Mouse (Mus musculus) thymus, adult 2 months (tissue): Measurements from ENCODE around the gene Mlana. TPM values are rescaled to one million over a fixed set of nuclear protein-coding genes. Genes with fewer than 3 reads are reported as not detected.

Experiments used
- DNase-seq: peaks from one replicate; pipeline ENCODE4 v3.0.0; 2021
- H3K27ac ChIP-seq: fragments of 200-500 bp; 2 replicates; pipeline ENCODE4 v1.5.1; 2012; ENCODE audit warnings: low read length, control low read depth; ENCODE audit not compliant: control insufficient read depth, insufficient read depth
- H3K27me3 ChIP-seq: fragments of 200-500 bp; 2 replicates; pipeline ENCODE4 v1.6.1; 2012; ENCODE audit warnings: mild to moderate bottlenecking, low read length, moderate library complexity, mixed read lengths; ENCODE audit not compliant: control insufficient read depth, insufficient read depth
- H3K36me3 ChIP-seq: fragments of 200-500 bp; 2 replicates; pipeline ENCODE4 v1.6.1; 2012; ENCODE audit warnings: mild to moderate bottlenecking, low read length, moderate library complexity; ENCODE audit not compliant: control insufficient read depth, insufficient read depth
- H3K4me1 ChIP-seq: fragments of 200-500 bp; replicated peaks from 2 replicates; pipeline ENCODE4 v1.6.1; 2012; ENCODE audit warnings: low read length; ENCODE audit not compliant: control insufficient read depth, insufficient read depth
- H3K4me3 ChIP-seq: fragments of 200-500 bp; 2 replicates; pipeline ENCODE4 v1.5.1; 2012; ENCODE audit warnings: mild to moderate bottlenecking, low read length, control low read depth, moderate library complexity; ENCODE audit not compliant: control insufficient read depth, insufficient read depth
- CTCF ChIP-seq: fragments of 200-500 bp; IDR thresholded peaks from 2 replicates; pipeline ENCODE4 v1.5.1; 2012; ENCODE audit warnings: mild to moderate bottlenecking, control low read depth, low read length, moderate library complexity, borderline replicate concordance; ENCODE audit not compliant: control insufficient read depth, poor library complexity, insufficient read depth; ENCODE audit errors: extremely low read depth
- POLR2A ChIP-seq: fragments of 200-500 bp; IDR thresholded peaks from 2 replicates; pipeline ENCODE4 v1.6.1; 2012; ENCODE audit warnings: mild to moderate bottlenecking, low read length, control low read depth, moderate library complexity; ENCODE audit not compliant: control insufficient read depth, poor library complexity, insufficient read depth; ENCODE audit errors: extremely low read depth
- WGBS: fragments of 180-500 bp; shearing (Covaris S2); methylation state at CpG from one replicate; pipeline ENCODE4 v1.1.7; 2018; 5-methylcytosine and 5-hydroxymethylcytosine counted together
- polyA plus RNA-seq: library from polyadenylated mRNA; depleted of rRNA; stranded (reverse); fragments of >200 nt; gene quantifications from 2 replicates; pipeline ENCODE4 v1.2.3, GENCODE M21; 2012

Mlana gene
- polyA plus RNA-seq, 1 experiment: 0.27 TPM

GRCm38 (mm10) chr19:29663780-29664179 lies 33.8 kb upstream of the Mlana start:
- no peak overlapping the region for H3K4me3 ChIP-seq
- no peak for TF ChIP-seq CTCF
- no peak overlapping the region for H3K27ac ChIP-seq
- 94% methylated on average over 8 of the region's 8 CpGs for WGBS
- H3K36me3 ChIP-seq: no peaks in the 10 kb centered on the region
- H3K4me1 ChIP-seq: peaks cover 12% of the 10 kb centered on the region
- DNase-seq: no peak
- no peaks in the 10 kb centered on the region for H3K27me3 ChIP-seq

GRCm38 (mm10) chr19:29664934-29665333 lies 32.7 kb upstream of the Mlana start:
- no peak for DNase-seq
- Histone ChIP-seq H3K27me3 (no peaks in the 10 kb centered on the region), H3K36me3 (no peaks in the 10 kb centered on the region), H3K4me1 (peaks cover 10% of the 10 kb centered on the region), H3K4me3 (no peak overlapping the region), H3K27ac (no peak overlapping the region)
- TF ChIP-seq CTCF: no peak
- no peak for TF ChIP-seq POLR2A
- WGBS: 96% methylated on average over 5 of the region's 5 CpGs

GRCm38 (mm10) chr19:29666164-29666563 lies 31.5 kb upstream of the Mlana start:
- H3K27me3 ChIP-seq: no peaks in the 10 kb centered on the region
- H3K27ac ChIP-seq: no peak overlapping the region
- H3K4me1 ChIP-seq: peaks cover 8% of the 10 kb centered on the region
- no peaks in the 10 kb centered on the region for H3K36me3 ChIP-seq
- 92% methylated on average over 4 of the region's 4 CpGs for WGBS
- TF ChIP-seq POLR2A: no peak
- TF ChIP-seq CTCF: no peak
- DNase-seq: no peak
- H3K4me3 ChIP-seq: no peak overlapping the region

- 92% methylated on average over 5 of the region's 5 CpGs for WGBS
- TF ChIP-seq POLR2A: no peak
- no peak for TF ChIP-seq CTCF
- Histone ChIP-seq H3K4me1 (no peaks in the 10 kb centered on the region), H3K27ac (no peak overlapping the region), H3K36me3 (no peaks in the 10 kb centered on the region), H3K27me3 (no peaks in the 10 kb centered on the region), H3K4me3 (no peak overlapping the region)
- DNase-seq: no peak
Observed at GRCm38 (mm10) chr19:29666965-29667594, 30.5 kb upstream of the Mlana start.

- Histone ChIP-seq H3K27ac (no peak overlapping the region), H3K4me3 (no peak overlapping the region), H3K4me1 (no peaks in the 10 kb centered on the region), H3K27me3 (no peaks in the 10 kb centered on the region), H3K36me3 (no peaks in the 10 kb centered on the region)
- no peak for TF ChIP-seq POLR2A
- TF ChIP-seq CTCF: no peak
- DNase-seq: no peak
- 82% methylated on average over 7 of the region's 7 CpGs for WGBS
Observed at GRCm38 (mm10) chr19:29668135-29668534, 29.5 kb upstream of the Mlana start.

- WGBS: 97% methylated on average over 6 of the region's 6 CpGs
- no peak overlapping the region for H3K27ac ChIP-seq
- DNase-seq: no peak
- H3K27me3 ChIP-seq: no peaks in the 10 kb centered on the region
- no peaks in the 10 kb centered on the region for H3K4me1 ChIP-seq
- no peak overlapping the region for H3K4me3 ChIP-seq
- TF ChIP-seq POLR2A: no peak
- no peak for TF ChIP-seq CTCF
- H3K36me3 ChIP-seq: no peaks in the 10 kb centered on the region
Observed at GRCm38 (mm10) chr19:29670247-29670646, 27.4 kb upstream of the Mlana start.

- no peaks in the 10 kb centered on the region for H3K36me3 ChIP-seq
- no peak overlapping the region for H3K4me3 ChIP-seq
- no peak for DNase-seq
- H3K4me1 ChIP-seq: no peaks in the 10 kb centered on the region
- H3K27ac ChIP-seq: no peak overlapping the region
- no peaks in the 10 kb centered on the region for H3K27me3 ChIP-seq
- WGBS: 92% methylated on average over 2 of the region's 2 CpGs
- no peak for TF ChIP-seq POLR2A
- no peak for TF ChIP-seq CTCF
Observed at GRCm38 (mm10) chr19:29671160-29671559, 26.5 kb upstream of the Mlana start.
